Mouse (Mus musculus) forebrain, embryonic 11.5 days (tissue): ENCODE measurements at regions not wholly inside any gene's neighbourhood (a gene's known extent, or its start where the extent isn't known, plus 50 kb on each side); places are given as distances from the start of the nearest gene placed in this dataset.

Experiments used
- ATAC-seq: fragments of 200-750 bp; cut with Nextera tagmentation; replicated peaks from 2 replicates; pipeline ENCODE4 v1.8.0; 2017; ENCODE audit warnings: moderate TSS enrichment; ENCODE audit not compliant: low FRiP score
- DNase-seq: peaks from one replicate; pipeline ENCODE4 v3.0.0-alpha.2; 2017; ENCODE audit warnings: low spot score
- H3K27ac ChIP-seq: fragments of 300-500 bp; sonication (generic); 2 replicates; pipeline ENCODE4 v1.5.1; 2014; ENCODE audit warnings: low read depth, low read length
- H3K27me3 ChIP-seq: fragments of 300-500 bp; sonication (generic); 2 replicates; pipeline ENCODE4 v1.6.1; 2014; ENCODE audit warnings: mild to moderate bottlenecking, low read length, mixed read lengths; ENCODE audit not compliant: control insufficient read depth, insufficient read depth
- H3K36me3 ChIP-seq: fragments of 300-500 bp; sonication (generic); 2 replicates; pipeline ENCODE4 v1.6.1; 2014; ENCODE audit warnings: mild to moderate bottlenecking, low read length, moderate library complexity, mixed read lengths; ENCODE audit not compliant: control insufficient read depth, insufficient read depth
- H3K4me1 ChIP-seq: fragments of 300-500 bp; sonication (generic); replicated peaks from 2 replicates; pipeline ENCODE4 v1.6.1; 2014; ENCODE audit warnings: low read length, mixed read lengths; ENCODE audit not compliant: control insufficient read depth, insufficient read depth
- H3K4me2 ChIP-seq: fragments of 300-500 bp; sonication (generic); 2 replicates; pipeline ENCODE4 v1.6.1; 2014; ENCODE audit warnings: low read depth, mild to moderate bottlenecking, low read length, moderate library complexity, mixed read lengths; ENCODE audit not compliant: severe bottlenecking
- H3K4me3 ChIP-seq: fragments of 300-500 bp; sonication (generic); 2 replicates; pipeline ENCODE4 v1.5.1; 2014; ENCODE audit warnings: low read depth, low read length
- H3K9ac ChIP-seq: fragments of 300-500 bp; sonication (generic); 2 replicates; pipeline ENCODE4 v1.6.1; 2014; ENCODE audit warnings: low read length
- H3K9me3 ChIP-seq: fragments of 300-500 bp; sonication (generic); 2 replicates; pipeline ENCODE4 v1.6.1; 2016; ENCODE audit warnings: low read length, mixed read lengths; ENCODE audit not compliant: control insufficient read depth
- WGBS: fragments of 180-500 bp; shearing (Covaris S2); extraction: QIAGEN DNeasy Blood & Tissue Kit; methylation state at CpG from one replicate; pipeline ENCODE4 v1.1.7; 2014; 5-methylcytosine and 5-hydroxymethylcytosine counted together

DNA sequence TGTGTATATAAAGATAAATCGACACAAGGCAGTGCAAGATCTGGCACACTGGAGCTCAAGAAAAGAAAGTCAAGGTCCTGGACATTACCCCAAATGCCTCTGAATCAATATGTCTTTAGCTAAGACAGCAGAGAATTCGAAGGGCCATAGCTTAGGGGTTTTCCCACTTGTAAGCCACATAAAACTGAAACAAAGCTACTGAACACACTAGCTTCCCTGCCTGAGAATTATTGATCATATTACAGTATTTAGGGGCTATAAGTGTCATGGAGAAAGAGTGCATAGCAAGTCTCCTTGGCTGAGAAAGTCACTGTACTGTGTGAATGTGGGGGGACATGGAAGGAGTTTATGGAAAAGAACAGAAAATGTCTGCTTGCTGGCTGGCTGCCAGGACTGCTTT is 207.3 kb upstream of the Htr1f start:
- 84% methylated on average over 2 of the region's 2 CpGs for WGBS
- H3K36me3 ChIP-seq, result no peaks in the 10 kb centered on the region
- H3K9ac ChIP-seq, result no peak overlapping the region
- no peaks in the 10 kb centered on the region for H3K4me1 ChIP-seq
- ATAC-seq (no peak), DNase-seq (no peak)
- H3K9me3 ChIP-seq, result no peaks in the 10 kb centered on the region
- no peaks in the 10 kb centered on the region for H3K27me3 ChIP-seq
- H3K27ac ChIP-seq, result no peak overlapping the region
- no peak overlapping the region for H3K4me2 ChIP-seq
- H3K4me3 ChIP-seq, result no peak overlapping the region

GRCm38 (mm10) chr16:65315052-65315451 is 205.3 kb upstream of the Pou1f1 start:
- Histone ChIP-seq H3K4me2 (no peak overlapping the region), H3K9ac (no peak overlapping the region), H3K4me1 (no peaks in the 10 kb centered on the region), H3K4me3 (no peak overlapping the region), H3K27ac (no peak overlapping the region), H3K27me3 (no peaks in the 10 kb centered on the region), H3K9me3 (no peaks in the 10 kb centered on the region), H3K36me3 (no peaks in the 10 kb centered on the region)
- WGBS, result 78% methylated on average over 3 of the region's 3 CpGs
- DNase-seq, result no peak
- ATAC-seq, result no peak

DNA sequence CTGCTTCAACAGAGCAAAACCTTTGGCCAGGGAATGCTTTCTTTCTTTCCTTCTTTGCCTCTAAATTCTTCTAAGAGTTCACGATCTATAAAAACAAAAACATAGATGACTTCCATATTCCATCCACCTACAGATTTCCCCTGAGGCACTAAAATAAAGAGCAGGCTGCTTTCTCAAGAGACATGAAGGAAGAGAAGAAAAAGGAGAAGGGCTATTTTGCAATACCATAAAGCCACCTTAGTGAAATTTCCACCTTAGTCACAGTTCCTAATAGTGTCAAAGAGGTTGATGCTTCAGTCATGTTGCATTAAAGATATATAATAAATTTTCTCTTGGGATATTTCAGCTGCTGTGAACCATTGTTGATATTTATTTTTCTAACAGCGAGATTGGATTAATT is 187.9 kb upstream of the Pou1f1 start:
- Histone ChIP-seq H3K4me3 (no peak overlapping the region), H3K4me1 (no peaks in the 10 kb centered on the region), H3K27me3 (no peaks in the 10 kb centered on the region), H3K27ac (no peak overlapping the region), H3K9me3 (no peaks in the 10 kb centered on the region), H3K4me2 (no peak overlapping the region), H3K9ac (no peak overlapping the region), H3K36me3 (no peaks in the 10 kb centered on the region)
- no peak for DNase-seq
- 88% methylated on average over 2 of the region's 2 CpGs for WGBS
- no peak for ATAC-seq

GRCm38 (mm10) chr16:65339225-65339624 is 181.1 kb upstream of the Pou1f1 start:
- Histone ChIP-seq H3K9ac (no peak overlapping the region), H3K27ac (no peak overlapping the region), H3K36me3 (no peaks in the 10 kb centered on the region), H3K9me3 (no peaks in the 10 kb centered on the region), H3K4me3 (no peak overlapping the region), H3K27me3 (no peaks in the 10 kb centered on the region), H3K4me2 (no peak overlapping the region), H3K4me1 (no peaks in the 10 kb centered on the region)
- ATAC-seq, result no peak
- DNase-seq, result no peak
- WGBS, result 85% methylated on average over 2 of the region's 2 CpGs

DNA sequence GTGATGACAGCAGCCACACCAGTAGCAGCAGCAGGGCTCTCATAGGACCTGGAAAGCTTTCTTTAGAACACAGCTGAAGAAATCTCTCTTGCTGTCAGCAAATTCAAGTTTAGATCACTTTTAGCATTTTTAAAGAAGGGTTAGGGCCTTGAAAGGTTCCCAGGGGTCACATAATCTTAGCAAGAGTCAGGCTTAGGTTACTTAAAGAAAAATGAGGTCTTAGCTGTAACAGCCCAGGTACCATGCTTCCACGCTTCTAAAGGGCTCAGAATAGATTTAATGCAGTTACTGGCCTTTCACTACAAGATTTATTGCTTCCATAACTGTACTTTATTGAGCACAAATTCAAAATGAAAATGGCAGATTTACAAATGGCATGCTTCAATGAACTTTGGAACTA is 160.4 kb upstream of the Pou1f1 start:
- Histone ChIP-seq H3K4me2 (no peak overlapping the region), H3K9me3 (no peaks in the 10 kb centered on the region), H3K27ac (no peak overlapping the region), H3K4me1 (no peaks in the 10 kb centered on the region), H3K36me3 (no peaks in the 10 kb centered on the region), H3K27me3 (no peaks in the 10 kb centered on the region), H3K9ac (no peak overlapping the region), H3K4me3 (no peak overlapping the region)
- DNase-seq (no peak), ATAC-seq (no peak)
- WGBS, result 81% methylated on average over 1 of the region's 1 CpGs

- Histone ChIP-seq H3K4me2 (no peak overlapping the region), H3K27ac (no peak overlapping the region), H3K9me3 (no peaks in the 10 kb centered on the region), H3K9ac (no peak overlapping the region), H3K4me1 (no peaks in the 10 kb centered on the region), H3K4me3 (no peak overlapping the region), H3K27me3 (no peaks in the 10 kb centered on the region), H3K36me3 (no peaks in the 10 kb centered on the region)
- ATAC-seq (0 out of 2 replicates have a peak, but pooled peaks have one; percentile 15), DNase-seq (no peak)
- 13% methylated on average over 1 of the region's 1 CpGs for WGBS
These were observed 151.0 kb upstream of the Pou1f1 start for GRCm38 (mm10) chr16:65369271-65369670.

DNA sequence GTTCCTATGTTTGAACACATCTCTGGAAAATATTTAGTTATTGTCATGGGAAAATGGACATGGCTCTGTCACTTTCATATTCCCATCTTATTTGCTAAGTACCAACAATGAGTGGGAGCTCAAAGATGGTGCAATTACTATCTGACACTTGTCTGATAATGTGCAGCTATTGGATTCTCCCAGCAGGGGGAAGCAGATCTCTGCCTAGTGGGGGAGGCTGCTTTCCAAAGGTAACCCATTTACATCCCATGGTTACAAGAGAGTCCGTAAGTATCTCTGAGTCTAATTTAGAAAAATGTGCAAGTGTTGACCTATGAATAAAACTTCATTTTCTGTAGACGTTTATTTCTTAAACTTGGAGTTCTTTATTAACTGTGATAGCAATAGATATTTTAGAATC is 149.4 kb upstream of the Pou1f1 start:
- Histone ChIP-seq H3K4me2 (no peak overlapping the region), H3K4me1 (no peaks in the 10 kb centered on the region), H3K27ac (no peak overlapping the region), H3K36me3 (no peaks in the 10 kb centered on the region), H3K9ac (no peak overlapping the region), H3K9me3 (no peaks in the 10 kb centered on the region), H3K4me3 (no peak overlapping the region), H3K27me3 (no peaks in the 10 kb centered on the region)
- ATAC-seq (0 out of 2 replicates have a peak, but pooled peaks have one; percentile 53), DNase-seq (no peak)
- WGBS, result 66% methylated on average over 2 of the region's 2 CpGs

DNA sequence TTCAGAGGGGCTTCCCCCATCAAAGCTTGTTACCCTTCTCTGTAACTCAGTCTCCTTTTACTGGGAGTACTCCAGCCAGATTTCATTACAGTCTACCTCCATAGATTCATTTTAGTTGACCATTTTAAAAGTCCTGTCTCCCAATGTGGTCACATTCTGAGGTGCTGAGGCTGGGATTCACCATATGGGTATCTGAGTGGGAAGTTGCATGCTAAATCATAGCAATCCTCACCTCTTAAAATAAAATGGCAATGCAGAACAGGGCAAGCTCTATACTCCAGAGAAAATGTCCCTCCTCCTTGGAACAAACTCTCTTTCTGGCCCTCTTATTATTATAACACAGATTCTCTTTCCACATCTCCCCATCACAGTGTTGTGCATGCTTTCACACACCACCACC is 143.8 kb upstream of the Pou1f1 start:
- Histone ChIP-seq H3K9me3 (no peaks in the 10 kb centered on the region), H3K9ac (no peak overlapping the region), H3K27me3 (no peaks in the 10 kb centered on the region), H3K4me3 (no peak overlapping the region), H3K4me2 (no peak overlapping the region), H3K4me1 (no peaks in the 10 kb centered on the region), H3K36me3 (no peaks in the 10 kb centered on the region), H3K27ac (no peak overlapping the region)
- ATAC-seq (no peak), DNase-seq (no peak)

DNA sequence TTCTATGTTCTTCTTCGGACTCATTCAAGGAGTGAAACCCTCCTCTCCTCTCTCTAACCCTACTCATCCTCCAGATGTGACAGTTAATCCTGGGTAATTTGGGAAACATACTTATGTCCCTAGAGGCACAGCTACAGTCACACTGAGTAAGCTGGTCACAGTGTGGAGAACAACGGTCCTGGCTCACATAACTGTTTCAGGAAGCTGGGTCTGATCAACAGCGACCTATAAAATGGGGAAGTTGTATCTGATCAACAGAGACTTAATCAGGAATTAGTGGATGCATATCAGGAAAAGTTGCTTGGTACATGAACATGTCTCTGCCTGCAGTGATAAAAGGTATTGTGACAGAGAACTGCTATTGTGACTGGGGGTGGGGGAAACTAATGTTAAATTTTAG is 142.0 kb upstream of the Pou1f1 start:
- DNase-seq (no peak), ATAC-seq (no peak)
- WGBS, result 79% methylated on average over 3 of the region's 3 CpGs
- Histone ChIP-seq H3K27ac (no peak overlapping the region), H3K36me3 (no peaks in the 10 kb centered on the region), H3K4me3 (no peak overlapping the region), H3K4me1 (no peaks in the 10 kb centered on the region), H3K9me3 (no peaks in the 10 kb centered on the region), H3K4me2 (no peak overlapping the region), H3K27me3 (no peaks in the 10 kb centered on the region), H3K9ac (no peak overlapping the region)
